Mouse (Mus musculus) thymus, postnatal 0 days (tissue): Measurements from ENCODE around the gene Tmem44. TPM values are rescaled to one million over a fixed set of nuclear protein-coding genes. Genes with fewer than 3 reads are reported as not detected.
"Not testable (repeated sequence)": the region's sequence is repeated elsewhere in the genome, so short reads cannot be mapped to it uniquely, and the experiment has no call there.

Experiments used
- DNase-seq: peaks from one replicate; pipeline ENCODE4 v3.0.0-alpha.2; 2015; ENCODE audit warnings: low spot score
- polyA plus RNA-seq: library from polyadenylated mRNA; unstranded; fragments of >200 nt; fragmentation: Nextera tagmentation; extraction: Ambion mirVana; gene quantifications from 2 replicates; pipeline ENCODE4 v1.2.1, GENCODE M21; 2015

Tmem44 gene
- polyA plus RNA-seq, 1 experiment from 2014 or later, result 2.2 TPM

DNA sequence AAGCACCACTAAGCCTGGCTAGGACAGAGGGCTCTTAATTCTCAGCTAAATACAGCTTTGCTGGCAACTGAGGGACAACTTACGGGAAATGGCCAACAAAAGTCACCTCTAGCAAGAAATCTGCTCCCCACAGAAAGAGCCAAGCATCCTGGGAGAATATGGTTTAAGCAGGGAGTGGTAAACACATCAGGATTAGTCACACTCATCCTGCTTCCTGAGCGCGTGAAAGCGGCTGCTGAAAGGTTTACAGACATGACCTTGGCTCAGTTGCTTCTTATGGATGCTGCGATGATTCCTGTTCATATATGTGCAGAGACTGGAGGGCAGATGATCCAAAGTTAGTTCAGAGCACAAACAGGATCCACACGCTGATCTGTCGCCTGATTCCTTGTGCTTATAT lies 50.4 kb downstream of the Tmem44 start:
- DNase-seq, result no peak

DNA sequence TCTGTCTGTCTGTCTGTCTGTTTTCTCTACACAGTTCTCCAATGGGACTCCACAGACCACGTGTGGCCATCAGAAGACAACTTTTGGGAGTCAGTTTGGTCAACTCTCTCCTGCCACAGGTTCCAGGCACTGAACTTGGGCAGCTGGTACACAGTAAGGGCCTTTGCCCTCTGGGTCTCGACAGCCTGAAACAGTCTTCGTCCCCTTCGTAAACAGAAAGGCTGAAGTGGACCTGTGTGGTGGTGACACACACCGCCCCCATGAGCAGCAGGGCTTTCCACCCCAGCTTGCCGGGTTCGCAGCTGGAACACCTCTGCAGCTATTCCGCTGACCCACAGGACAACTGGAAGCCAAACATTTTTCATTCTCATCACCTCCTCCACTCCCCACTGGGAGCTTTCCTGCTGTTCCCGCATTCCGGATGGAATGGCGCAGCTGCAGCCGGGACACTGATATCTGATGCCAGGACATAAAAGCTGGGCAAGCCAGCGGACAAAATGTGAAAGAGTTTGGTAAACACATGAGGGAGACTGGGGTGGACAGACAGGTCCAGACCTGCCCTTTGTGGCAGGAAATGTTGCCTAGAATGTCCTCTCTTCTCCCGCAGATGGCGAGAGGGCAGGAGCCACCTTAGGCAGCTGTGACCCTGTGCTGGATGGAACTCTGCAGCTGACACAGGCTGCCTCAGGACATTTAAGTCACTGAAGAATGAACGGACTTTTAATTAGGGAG lies 51.4 kb downstream of the Tmem44 start:
- DNase-seq, result no peak

- DNase-seq, result no peak
These were observed 53.3 kb downstream of the Tmem44 start for GRCm38 (mm10) chr16:30497307-30497706.

GRCm38 (mm10) chr16:30494883-30495282 lies 55.8 kb downstream of the Tmem44 start:
- no peak for DNase-seq

- no peak for DNase-seq
These were observed 58.9 kb downstream of the Tmem44 start for GRCm38 (mm10) chr16:30491742-30492141.

DNA sequence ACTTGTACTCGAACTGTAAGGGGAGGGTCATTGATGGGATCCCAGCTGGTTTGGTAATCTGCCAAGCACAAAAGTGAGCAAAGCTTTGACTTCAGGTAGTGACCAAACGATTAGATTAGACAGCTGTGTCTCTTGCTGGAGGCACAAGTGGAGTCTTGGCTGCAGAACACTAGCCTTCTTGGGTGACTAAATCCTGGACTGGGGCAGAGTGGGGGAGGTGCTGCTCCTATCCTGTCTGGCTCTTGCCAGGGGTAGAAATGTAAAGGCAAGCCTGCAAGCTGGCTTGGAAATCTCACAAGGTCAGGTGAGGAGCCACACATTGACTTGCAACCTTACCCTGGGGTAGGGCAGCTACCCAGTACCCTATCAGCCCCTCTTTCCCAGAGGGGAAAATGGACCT lies 59.9 kb downstream of the Tmem44 start:
- no peak for DNase-seq

GRCm38 (mm10) chr16:30490316-30490715 lies 60.3 kb downstream of the Tmem44 start:
- DNase-seq, result no peak

GRCm38 (mm10) chr16:30489662-30490061 lies 61.0 kb downstream of the Tmem44 start:
- DNase-seq, result no peak

GRCm38 (mm10) chr16:30486498-30486897 lies 64.1 kb downstream of the Tmem44 start:
- no peak for DNase-seq

DNA sequence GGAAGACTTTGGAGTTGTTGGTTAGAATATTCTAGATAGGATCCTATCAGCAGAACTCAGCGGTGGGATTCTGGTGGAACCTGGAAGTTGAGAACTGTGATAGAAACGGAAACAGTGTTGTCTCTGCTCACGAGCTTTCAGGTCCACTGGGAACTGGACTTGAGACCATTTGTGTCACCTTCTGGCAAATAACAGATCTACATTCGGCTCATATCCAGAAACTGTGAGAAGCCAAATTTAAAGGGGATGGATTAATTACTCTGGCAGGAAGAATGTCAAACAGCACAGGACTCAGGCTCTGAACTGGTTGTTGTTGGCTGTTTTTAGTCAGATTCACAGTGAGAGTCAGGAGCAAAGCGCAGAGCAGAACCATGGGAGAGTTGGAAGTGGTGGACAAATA lies 72.9 kb downstream of the Tmem44 start:
- no peak for DNase-seq

DNA sequence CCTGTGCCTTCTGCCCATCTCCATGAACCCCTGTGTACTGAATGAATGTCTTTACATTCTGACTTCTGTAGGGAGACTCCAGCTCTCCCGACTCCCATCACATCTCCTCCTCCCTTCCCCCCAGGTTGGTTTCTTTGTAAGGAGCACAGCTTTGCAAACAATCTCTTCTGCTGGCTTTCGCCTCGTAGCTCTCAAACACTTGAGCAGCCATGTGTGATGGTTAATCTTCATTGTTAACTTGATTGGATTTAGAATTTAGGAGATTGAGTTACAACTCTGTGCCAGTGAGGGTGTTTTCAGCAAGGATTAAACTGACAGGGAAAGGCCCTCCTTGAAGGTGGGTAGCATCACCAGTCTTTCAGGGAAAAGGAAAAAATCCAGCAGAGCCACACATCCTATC lies 73.6 kb downstream of the Tmem44 start:
- DNase-seq, result no peak

- DNase-seq, result no peak
These were observed 74.8 kb downstream of the Tmem44 start for GRCm38 (mm10) chr16:30475633-30476461.

- DNase-seq, result no peak
These were observed 78.2 kb downstream of the Tmem44 start for GRCm38 (mm10) chr16:30472447-30472846.

DNA sequence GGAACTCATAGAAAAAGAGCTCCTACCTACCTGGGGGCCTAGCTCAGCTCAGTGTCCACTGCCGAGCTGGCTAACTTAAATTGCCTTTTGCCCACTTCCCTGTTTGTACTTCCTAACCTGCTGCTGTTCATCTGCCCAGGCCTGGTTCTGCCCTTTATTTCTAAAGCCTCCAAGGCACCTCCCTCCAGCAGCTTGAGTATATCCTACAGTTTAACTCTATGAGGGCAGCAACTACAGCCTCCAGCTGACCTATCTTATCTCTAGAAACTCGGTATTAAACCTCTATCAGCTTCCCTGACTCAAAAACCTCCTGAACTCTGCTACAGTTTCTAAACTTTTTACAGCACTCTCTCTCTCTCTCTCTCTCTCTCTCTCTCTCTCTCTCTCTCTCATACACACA lies 78.7 kb downstream of the Tmem44 start:
- no peak for DNase-seq

DNA sequence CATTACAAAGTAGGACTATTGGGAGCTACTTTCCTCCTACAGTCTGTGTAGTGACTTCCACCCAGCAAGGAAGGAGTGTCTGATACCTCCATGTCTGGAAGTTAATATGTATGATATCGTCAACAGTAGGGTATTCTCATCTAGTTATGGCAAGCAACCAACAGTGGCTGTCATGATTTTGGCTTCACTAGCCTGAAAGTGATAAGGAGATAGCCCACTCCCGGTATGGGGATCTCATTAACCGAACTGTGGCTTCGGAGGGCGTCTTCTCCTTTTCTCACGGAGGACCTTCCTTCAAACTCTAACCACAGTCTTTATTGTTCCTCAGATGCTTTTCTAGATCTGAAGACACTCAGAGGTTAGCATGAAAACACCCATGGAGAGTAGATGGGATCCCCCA lies 81.7 kb downstream of the Tmem44 start:
- no peak for DNase-seq

DNA sequence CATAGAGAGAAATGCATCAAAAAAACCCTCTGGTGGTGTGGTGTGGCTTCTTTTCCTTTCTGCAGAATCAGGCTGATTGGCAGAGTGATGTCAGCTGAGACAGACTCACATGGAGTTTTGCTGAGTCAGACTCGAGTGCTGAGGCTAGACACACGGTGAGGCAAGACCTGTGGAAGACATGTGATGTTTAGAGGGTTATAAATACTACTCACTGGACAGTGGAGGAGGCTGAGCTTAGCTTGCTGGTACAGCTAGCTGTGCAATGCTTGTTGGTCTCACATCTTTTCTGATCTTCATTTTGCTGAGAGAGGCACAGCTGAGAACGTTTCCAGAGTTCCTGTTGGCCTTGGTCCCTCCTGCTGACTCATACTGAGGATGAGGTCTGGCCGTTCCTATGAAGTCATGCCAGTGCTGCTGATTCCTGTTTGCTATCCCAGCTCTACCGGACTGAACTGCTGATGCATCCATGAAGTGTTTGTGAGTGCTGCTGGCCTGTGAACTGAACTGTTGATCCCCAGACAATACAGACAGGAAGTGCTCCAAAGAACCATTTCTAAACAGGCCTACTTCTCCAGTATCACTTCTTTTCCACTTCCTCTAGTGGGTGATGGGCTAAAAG lies 84.9 kb downstream of the Tmem44 start:
- peak; percentile 28 for DNase-seq

DNA sequence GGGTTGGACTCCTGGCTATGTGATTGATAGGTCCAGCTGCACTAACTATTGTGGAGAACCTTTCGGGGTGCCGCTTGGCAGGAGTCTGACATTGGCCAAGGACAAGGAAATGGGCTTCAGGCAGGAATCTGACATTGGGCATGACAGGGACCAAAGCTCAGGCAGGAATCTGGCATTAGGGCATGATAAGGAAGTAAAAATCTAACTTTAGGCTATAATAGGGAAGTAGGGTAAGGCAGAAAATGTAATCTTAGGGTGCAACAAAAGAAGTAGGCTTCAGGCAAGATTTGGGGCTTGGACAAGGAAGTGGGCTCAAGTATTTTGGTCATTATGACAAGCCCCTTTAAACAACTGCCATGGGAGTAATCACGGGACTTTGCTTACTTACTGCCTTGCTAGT lies 85.9 kb downstream of the Tmem44 start:
- not testable (repeated sequence) for DNase-seq

Other genes starting within 250 kb of the Tmem44 start
- 1.3 and 1.8 TPM in 2 replicates for gene Gp5, start 240.1 kb downstream of the Tmem44 start, polyA plus RNA-seq
- gene Atp13a3, start 144.9 kb downstream of the Tmem44 start, polyA plus RNA-seq, result 26.4 and 32.9 TPM in 2 replicates
- 67.2 and 68.2 TPM in 2 replicates for gene Lsg1, start 36.8 kb upstream of the Tmem44 start, polyA plus RNA-seq
- 10.4 and 13.3 TPM in 2 replicates for gene Fam43a, start 48.9 kb upstream of the Tmem44 start, polyA plus RNA-seq